Mouse (Mus musculus) heart, embryonic 11.5 days (tissue): Measurements from ENCODE around the gene Scd1. TPM values are rescaled to one million over a fixed set of nuclear protein-coding genes. Genes with fewer than 3 reads are reported as not detected.
A peak's percentile ranks its signal among the peaks of the same experiment; 100 is the strongest.
"Not testable (repeated sequence)": the region's sequence is repeated elsewhere in the genome, so short reads cannot be mapped to it uniquely, and the experiment has no call there.

Experiments used
- ATAC-seq: fragments of 200-750 bp; cut with Nextera tagmentation; replicated peaks from 2 replicates; pipeline ENCODE4 v1.8.0; 2017; ENCODE audit warnings: moderate library complexity; ENCODE audit not compliant: insufficient number of reproducible peaks, low FRiP score, low TSS enrichment
- H3K27ac ChIP-seq: fragments of 300-500 bp; sonication (generic); 2 replicates; pipeline ENCODE4 v1.5.1; 2014; ENCODE audit warnings: mild to moderate bottlenecking, low read depth, low read length
- H3K27me3 ChIP-seq: fragments of 300-500 bp; sonication (generic); 2 replicates; pipeline ENCODE4 v1.6.1; 2014; ENCODE audit warnings: mild to moderate bottlenecking, low read length, mixed read lengths; ENCODE audit not compliant: control insufficient read depth, insufficient read depth
- H3K36me3 ChIP-seq: fragments of 300-500 bp; sonication (generic); 2 replicates; pipeline ENCODE4 v1.6.1; 2014; ENCODE audit warnings: mild to moderate bottlenecking, low read length, moderate library complexity, mixed read lengths; ENCODE audit not compliant: control insufficient read depth, insufficient read depth
- H3K4me1 ChIP-seq: fragments of 300-500 bp; sonication (generic); 2 replicates; pipeline ENCODE4 v1.6.1; 2014; ENCODE audit warnings: low read length; ENCODE audit not compliant: control insufficient read depth, insufficient read depth
- H3K4me2 ChIP-seq: fragments of 300-500 bp; sonication (generic); 2 replicates; pipeline ENCODE4 v1.6.1; 2014; ENCODE audit warnings: mild to moderate bottlenecking, moderate library complexity
- H3K4me3 ChIP-seq: fragments of 300-500 bp; sonication (generic); 2 replicates; pipeline ENCODE4 v1.5.1; 2014; ENCODE audit warnings: low read depth, low read length
- H3K9ac ChIP-seq: fragments of 300-500 bp; sonication (generic); 2 replicates; pipeline ENCODE4 v1.6.1; 2014; ENCODE audit warnings: mild to moderate bottlenecking, low read depth, low read length, moderate library complexity
- H3K9me3 ChIP-seq: fragments of 300-500 bp; sonication (generic); replicated peaks from 2 replicates; pipeline ENCODE4 v1.6.1; 2016; ENCODE audit warnings: low read length; ENCODE audit not compliant: control insufficient read depth
- WGBS: fragments of 180-500 bp; shearing (Covaris S2); extraction: QIAGEN DNeasy Blood & Tissue Kit; methylation state at CpG from one replicate; pipeline ENCODE4 v1.1.7; 2014; ENCODE audit not compliant: insufficient replicate concordance; 5-methylcytosine and 5-hydroxymethylcytosine counted together
- polyA plus RNA-seq: library from polyadenylated mRNA; unstranded; fragments of >200 nt; fragmentation: Nextera tagmentation; extraction: Ambion mirVana; gene quantifications from 2 replicates; pipeline ENCODE4 v1.2.1, GENCODE M21; 2014

The Scd1 gene
- polyA plus RNA-seq, 1 experiment from 2014 or later: 2.1 TPM

- Histone ChIP-seq H3K27ac (no peak overlapping the region), H3K9ac (no peak overlapping the region), H3K36me3 (no peaks in the 10 kb centered on the region), H3K9me3 (no peaks in the 10 kb centered on the region), H3K4me3 (no peak overlapping the region), H3K4me1 (peaks cover 6% of the 10 kb centered on the region), H3K4me2 (no peak overlapping the region), H3K27me3 (no peaks in the 10 kb centered on the region)
- no peak for ATAC-seq
- 81% methylated on average over 12 of the region's 12 CpGs for whole genome bisulfite sequencing
Observed at GRCm38 (mm10) chr19:44382682-44383321, 24.9 kb downstream of the Scd1 start.

DNA sequence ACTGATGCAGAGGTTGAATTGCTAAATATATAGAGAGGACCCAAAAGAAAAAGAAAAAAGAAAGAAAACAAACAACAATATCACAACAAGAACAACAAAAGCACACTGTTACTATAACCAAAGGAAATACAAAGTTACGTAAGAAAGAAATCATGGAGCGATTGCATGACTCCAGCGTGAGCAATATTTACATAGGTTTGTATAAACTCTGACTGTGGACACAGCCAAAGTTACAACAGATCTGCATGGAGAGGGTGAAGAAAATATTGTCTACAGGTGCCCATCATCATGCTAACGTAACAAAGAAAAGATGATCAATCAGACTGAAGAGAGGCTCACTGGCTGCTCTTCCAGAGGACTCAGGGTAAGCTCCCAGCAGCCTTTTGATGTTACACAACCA is 27.6 kb downstream of the Scd1 start:
- Histone ChIP-seq H3K4me1 (no peaks in the 10 kb centered on the region), H3K4me2 (no peak overlapping the region), H3K27ac (no peak overlapping the region), H3K9ac (no peak overlapping the region), H3K4me3 (no peak overlapping the region), H3K9me3 (no peaks in the 10 kb centered on the region), H3K36me3 (no peaks in the 10 kb centered on the region), H3K27me3 (no peaks in the 10 kb centered on the region)
- 83% methylated on average over 4 of the region's 4 CpGs for WGBS
- ATAC-seq: no peak

GRCm38 (mm10) chr19:44379090-44379489 is 28.6 kb downstream of the Scd1 start:
- ATAC-seq: no peak
- Histone ChIP-seq H3K4me1 (no peaks in the 10 kb centered on the region), H3K36me3 (no peaks in the 10 kb centered on the region), H3K27me3 (no peaks in the 10 kb centered on the region), H3K9ac (no peak overlapping the region), H3K4me2 (no peak overlapping the region), H3K9me3 (no peaks in the 10 kb centered on the region), H3K4me3 (no peak overlapping the region), H3K27ac (no peak overlapping the region)

DNA sequence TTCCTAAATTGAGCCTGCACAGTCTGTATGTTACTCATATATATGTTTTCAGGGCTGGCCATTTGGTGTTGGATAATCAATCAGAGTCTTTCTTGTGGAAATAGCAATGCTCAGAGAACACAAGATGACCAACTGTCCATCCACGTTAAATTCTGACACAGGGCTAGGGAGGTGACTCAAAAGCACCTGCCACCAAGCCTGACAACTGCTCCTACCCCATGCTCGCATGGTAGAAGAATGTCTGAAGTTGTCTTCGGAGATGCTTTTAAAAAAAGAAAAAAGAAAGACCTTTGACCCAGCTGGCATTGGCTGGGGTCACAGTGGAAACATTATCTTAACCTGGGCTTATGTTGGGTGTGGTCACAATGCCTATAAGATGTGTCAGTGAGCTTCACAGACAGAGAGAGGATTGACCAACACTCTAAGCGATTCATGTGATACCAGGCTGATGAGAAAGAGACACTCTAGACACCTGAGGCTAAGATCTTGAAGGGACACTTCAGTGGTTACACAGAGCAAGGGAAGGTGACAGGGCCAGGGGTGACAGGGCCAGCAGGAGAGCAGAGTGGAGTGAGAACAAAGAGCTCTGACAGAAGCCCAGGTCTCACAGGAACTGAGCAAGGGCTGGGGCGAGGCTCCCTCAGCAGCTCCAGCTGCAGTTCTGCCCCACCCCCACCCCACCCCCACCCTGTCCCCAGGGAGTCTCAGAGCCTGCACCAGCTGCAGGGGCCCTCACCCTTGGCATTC is 29.9 kb downstream of the Scd1 start:
- no peak overlapping the region for H3K9ac ChIP-seq
- no peaks in the 10 kb centered on the region for H3K27me3 ChIP-seq
- WGBS: 34% methylated on average over 5 of the region's 5 CpGs
- H3K4me3 ChIP-seq: no peak overlapping the region
- H3K27ac ChIP-seq: no peak overlapping the region
- no peaks in the 10 kb centered on the region for H3K36me3 ChIP-seq
- H3K4me2 ChIP-seq: no peak overlapping the region
- no peak for ATAC-seq
- no peaks in the 10 kb centered on the region for H3K4me1 ChIP-seq
- no peaks in the 10 kb centered on the region for H3K9me3 ChIP-seq

DNA sequence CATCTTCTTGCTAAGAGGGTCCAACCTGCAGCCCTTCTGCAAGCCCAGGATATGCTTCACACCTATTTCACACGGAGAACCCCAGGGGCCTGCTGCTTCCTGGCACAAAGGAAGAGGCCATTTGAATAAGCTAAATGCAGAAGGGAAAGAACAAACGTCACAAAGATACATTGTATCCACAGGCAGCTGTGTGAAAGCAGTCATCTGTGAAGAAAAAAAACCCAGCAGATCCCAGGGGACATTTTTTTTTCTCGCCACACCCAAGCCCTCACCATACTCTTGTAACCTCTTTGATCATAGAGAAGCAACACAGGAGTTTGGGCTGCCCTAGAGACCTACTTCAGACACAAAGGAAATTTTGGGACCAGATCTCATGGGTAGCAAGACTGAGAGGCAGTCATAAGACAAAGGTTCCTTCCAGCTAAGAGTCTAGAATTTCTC is 31.1 kb downstream of the Scd1 start:
- Histone ChIP-seq H3K9me3 (no peaks in the 10 kb centered on the region), H3K4me1 (no peaks in the 10 kb centered on the region), H3K4me2 (no peak overlapping the region), H3K4me3 (no peak overlapping the region), H3K36me3 (no peaks in the 10 kb centered on the region), H3K27ac (no peak overlapping the region), H3K9ac (no peak overlapping the region), H3K27me3 (no peaks in the 10 kb centered on the region)
- 36% methylated on average over 3 of the region's 3 CpGs for WGBS
- no peak for ATAC-seq

- Histone ChIP-seq H3K9ac (no peak overlapping the region), H3K9me3 (no peaks in the 10 kb centered on the region), H3K4me1 (no peaks in the 10 kb centered on the region), H3K27me3 (no peaks in the 10 kb centered on the region; the same call in 1 of the 2 replicates), H3K4me2 (no peak overlapping the region), H3K27ac (no peak overlapping the region), H3K4me3 (no peak overlapping the region), H3K36me3 (no peaks in the 10 kb centered on the region)
- WGBS: 21% methylated on average over 6 of the region's 6 CpGs
- 0 out of 2 replicates have a peak, but pooled peaks have one; percentile 59 for ATAC-seq
Observed at GRCm38 (mm10) chr19:44372969-44373368, 34.7 kb downstream of the Scd1 start.

GRCm38 (mm10) chr19:44370231-44370630 is 37.4 kb downstream of the Scd1 start:
- Histone ChIP-seq H3K36me3 (no peaks in the 10 kb centered on the region), H3K4me2 (no peak overlapping the region), H3K27ac (no peak overlapping the region), H3K9me3 (no peaks in the 10 kb centered on the region), H3K4me3 (no peak overlapping the region), H3K4me1 (no peaks in the 10 kb centered on the region), H3K9ac (no peak overlapping the region), H3K27me3 (no peaks in the 10 kb centered on the region; the same call in 1 of the 2 replicates)
- WGBS: 66% methylated on average over 5 of the region's 5 CpGs
- ATAC-seq: no peak

GRCm38 (mm10) chr19:44369371-44369770 is 38.3 kb downstream of the Scd1 start:
- Histone ChIP-seq H3K36me3 (no peaks in the 10 kb centered on the region), H3K4me2 (no peak overlapping the region), H3K4me1 (no peaks in the 10 kb centered on the region), H3K9me3 (no peaks in the 10 kb centered on the region), H3K27me3 (no peaks in the 10 kb centered on the region; the same call in 1 of the 2 replicates), H3K4me3 (no peak overlapping the region), H3K27ac (no peak overlapping the region), H3K9ac (no peak overlapping the region)
- 72% methylated on average over 8 of the region's 8 CpGs for WGBS
- ATAC-seq: no peak

GRCm38 (mm10) chr19:44367076-44367475 is 40.6 kb downstream of the Scd1 start:
- H3K4me3 ChIP-seq, H3K4me2 ChIP-seq, H3K27me3 ChIP-seq, H3K9ac ChIP-seq, H3K27ac ChIP-seq, H3K36me3 ChIP-seq, H3K4me1 ChIP-seq, ATAC-seq, H3K9me3 ChIP-seq: not testable (repeated sequence)
- WGBS: 78% methylated on average over 10 of the region's 10 CpGs
